Mouse (Mus musculus) forebrain, embryonic 10.5 days (tissue): ENCODE results near the gene Rsc1a1. TPM values are rescaled to one million over a fixed set of nuclear protein-coding genes. Genes with fewer than 3 reads are reported as not detected.

Experiments used
- DNase-seq: peaks from one replicate; pipeline ENCODE4 v3.0.0-alpha.2; 2017; ENCODE audit warnings: low spot score; ENCODE audit errors: extremely low spot score
- H3K27ac ChIP-seq: fragments of 300-500 bp; sonication (generic); 2 replicates; pipeline ENCODE4 v1.5.1; 2016; ENCODE audit warnings: mild to moderate bottlenecking
- H3K27me3 ChIP-seq: fragments of 300-500 bp; sonication (generic); 2 replicates; pipeline ENCODE4 v1.6.1; 2016; ENCODE audit warnings: mild to moderate bottlenecking; ENCODE audit not compliant: poor library complexity, severe bottlenecking
- H3K36me3 ChIP-seq: fragments of 300-500 bp; sonication (generic); replicated peaks from 2 replicates; pipeline ENCODE4 v1.6.1; 2016; ENCODE audit warnings: mild to moderate bottlenecking, moderate library complexity
- H3K4me1 ChIP-seq: fragments of 300-500 bp; sonication (generic); 2 replicates; pipeline ENCODE4 v1.6.1; 2016
- H3K4me3 ChIP-seq: fragments of 300-500 bp; sonication (generic); 2 replicates; pipeline ENCODE4 v1.5.1; 2016; ENCODE audit warnings: mild to moderate bottlenecking, moderate library complexity
- H3K9me3 ChIP-seq: fragments of 300-500 bp; sonication (generic); 2 replicates; pipeline ENCODE4 v1.6.1; 2016; ENCODE audit warnings: mild to moderate bottlenecking, moderate library complexity
- WGBS: fragments of 180-500 bp; shearing (Covaris S2); methylation state at CpG from one replicate; pipeline ENCODE4 v1.1.7; 2016; 5-methylcytosine and 5-hydroxymethylcytosine counted together
- polyA plus RNA-seq: library from polyadenylated mRNA; unstranded; fragments of >200 nt; fragmentation: Nextera tagmentation; extraction: Ambion mirVana; gene quantifications from 2 replicates; pipeline ENCODE4 v1.2.1, GENCODE M21; 2016

Gene Rsc1a1
- polyA plus RNA-seq, 1 experiment from 2014 or later: 2.5 TPM

GRCm38 (mm10) chr4:141660884-141661283, 24.5 kb downstream of the Rsc1a1 start:
- WGBS: 95% methylated on average over 11 of the region's 11 CpGs
- peaks cover 29% of the 10 kb centered on the region for H3K4me1 ChIP-seq
- no peak overlapping the region for H3K4me3 ChIP-seq
- H3K27me3 ChIP-seq: peaks cover 2% of the 10 kb centered on the region; the same call in 1 of the 2 replicates
- H3K27ac ChIP-seq: no peak overlapping the region
- DNase-seq: no peak
- peaks cover 53% of the 10 kb centered on the region for H3K36me3 ChIP-seq
- no peaks in the 10 kb centered on the region for H3K9me3 ChIP-seq

- Histone ChIP-seq H3K4me1 (peaks cover 22% of the 10 kb centered on the region), H3K36me3 (peaks cover 62% of the 10 kb centered on the region), H3K27ac (no peak overlapping the region), H3K4me3 (no peak overlapping the region), H3K9me3 (no peaks in the 10 kb centered on the region), H3K27me3 (no peaks in the 10 kb centered on the region)
- DNase-seq: no peak
- 64% methylated on average over 4 of the region's 4 CpGs for WGBS
Measured at GRCm38 (mm10) chr4:141659739-141660138, 25.7 kb downstream of the Rsc1a1 start.

- no peak overlapping the region for H3K4me3 ChIP-seq
- no peaks in the 10 kb centered on the region for H3K9me3 ChIP-seq
- H3K4me1 ChIP-seq: peaks cover 15% of the 10 kb centered on the region
- WGBS: 93% methylated on average over 6 of the region's 6 CpGs
- H3K36me3 ChIP-seq: peaks cover 69% of the 10 kb centered on the region
- no peak for DNase-seq
- H3K27ac ChIP-seq: no peak overlapping the region
- H3K27me3 ChIP-seq: no peaks in the 10 kb centered on the region
Measured at GRCm38 (mm10) chr4:141658846-141659484, 26.4 kb downstream of the Rsc1a1 start.

- Histone ChIP-seq H3K27ac (no peak overlapping the region), H3K36me3 (peaks cover 82% of the 10 kb centered on the region), H3K4me1 (peaks cover 3% of the 10 kb centered on the region; the same call in 1 of the 2 replicates), H3K4me3 (no peak overlapping the region), H3K27me3 (no peaks in the 10 kb centered on the region), H3K9me3 (no peaks in the 10 kb centered on the region)
- no peak for DNase-seq
- 92% methylated on average over 8 of the region's 8 CpGs for WGBS
Measured at GRCm38 (mm10) chr4:141656932-141657331, 28.5 kb downstream of the Rsc1a1 start.

GRCm38 (mm10) chr4:141655908-141656608, 29.3 kb downstream of the Rsc1a1 start:
- Histone ChIP-seq H3K4me3 (no peak overlapping the region), H3K27ac (no peak overlapping the region), H3K36me3 (peaks cover 84% of the 10 kb centered on the region), H3K9me3 (no peaks in the 10 kb centered on the region), H3K27me3 (no peaks in the 10 kb centered on the region), H3K4me1 (peaks cover 3% of the 10 kb centered on the region; the same call in 1 of the 2 replicates)
- 89% methylated on average over 12 of the region's 12 CpGs for WGBS
- DNase-seq: no peak

GRCm38 (mm10) chr4:141654509-141654908, 30.9 kb downstream of the Rsc1a1 start:
- H3K9me3 ChIP-seq: no peaks in the 10 kb centered on the region
- no peak for DNase-seq
- no peak overlapping the region for H3K4me3 ChIP-seq
- WGBS: 92% methylated on average over 6 of the region's 6 CpGs
- no peaks in the 10 kb centered on the region for H3K27me3 ChIP-seq
- H3K36me3 ChIP-seq: peaks cover 78% of the 10 kb centered on the region
- H3K4me1 ChIP-seq: peaks cover 3% of the 10 kb centered on the region; the same call in 1 of the 2 replicates
- no peak overlapping the region for H3K27ac ChIP-seq

- no peak overlapping the region for H3K27ac ChIP-seq
- H3K4me1 ChIP-seq: peaks cover 3% of the 10 kb centered on the region; the same call in 1 of the 2 replicates
- H3K36me3 ChIP-seq: peaks cover 81% of the 10 kb centered on the region
- DNase-seq: no peak
- WGBS: 94% methylated on average over 13 of the region's 13 CpGs
- no peaks in the 10 kb centered on the region for H3K27me3 ChIP-seq
- H3K4me3 ChIP-seq: no peak overlapping the region
- no peaks in the 10 kb centered on the region for H3K9me3 ChIP-seq
Measured at GRCm38 (mm10) chr4:141653813-141654212, 31.6 kb downstream of the Rsc1a1 start.

- WGBS: 96% methylated on average over 8 of the region's 8 CpGs
- Histone ChIP-seq H3K9me3 (no peaks in the 10 kb centered on the region), H3K4me1 (peaks cover 3% of the 10 kb centered on the region; the same call in 1 of the 2 replicates), H3K27ac (no peak overlapping the region), H3K27me3 (no peaks in the 10 kb centered on the region), H3K36me3 (peaks cover 81% of the 10 kb centered on the region), H3K4me3 (no peak overlapping the region)
- no peak for DNase-seq
Measured at GRCm38 (mm10) chr4:141653044-141653443, 32.4 kb downstream of the Rsc1a1 start.

GRCm38 (mm10) chr4:141651944-141652343, 33.5 kb downstream of the Rsc1a1 start:
- no peak overlapping the region for H3K27ac ChIP-seq
- WGBS: 93% methylated on average over 10 of the region's 10 CpGs
- no peak overlapping the region for H3K4me3 ChIP-seq
- H3K36me3 ChIP-seq: peaks cover 81% of the 10 kb centered on the region
- no peak for DNase-seq
- no peaks in the 10 kb centered on the region for H3K27me3 ChIP-seq
- no peaks in the 10 kb centered on the region for H3K9me3 ChIP-seq
- peaks cover 3% of the 10 kb centered on the region; the same call in 1 of the 2 replicates for H3K4me1 ChIP-seq

GRCm38 (mm10) chr4:141651286-141651685, 34.1 kb downstream of the Rsc1a1 start:
- no peak overlapping the region for H3K27ac ChIP-seq
- H3K9me3 ChIP-seq: no peaks in the 10 kb centered on the region
- H3K36me3 ChIP-seq: peaks cover 81% of the 10 kb centered on the region
- H3K27me3 ChIP-seq: no peaks in the 10 kb centered on the region
- no peaks in the 10 kb centered on the region for H3K4me1 ChIP-seq
- WGBS: 91% methylated on average over 6 of the region's 6 CpGs
- no peak overlapping the region for H3K4me3 ChIP-seq
- no peak for DNase-seq

- Histone ChIP-seq H3K9me3 (no peaks in the 10 kb centered on the region), H3K4me1 (no peaks in the 10 kb centered on the region), H3K27me3 (no peaks in the 10 kb centered on the region), H3K4me3 (no peak overlapping the region), H3K36me3 (peaks cover 67% of the 10 kb centered on the region), H3K27ac (no peak overlapping the region; the same call in 1 of the 2 replicates)
- WGBS: 81% methylated on average over 6 of the region's 6 CpGs
- DNase-seq: no peak
Measured at GRCm38 (mm10) chr4:141649244-141649643, 36.2 kb downstream of the Rsc1a1 start.

- 92% methylated on average over 5 of the region's 5 CpGs for WGBS
- H3K4me1 ChIP-seq: no peaks in the 10 kb centered on the region
- H3K27me3 ChIP-seq: no peaks in the 10 kb centered on the region
- peaks cover 58% of the 10 kb centered on the region for H3K36me3 ChIP-seq
- H3K4me3 ChIP-seq: no peak overlapping the region
- H3K27ac ChIP-seq: no peak overlapping the region
- H3K9me3 ChIP-seq: no peaks in the 10 kb centered on the region
- DNase-seq: no peak
Measured at GRCm38 (mm10) chr4:141648262-141648661, 37.1 kb downstream of the Rsc1a1 start.

- 90% methylated on average over 3 of the region's 3 CpGs for WGBS
- peaks cover 56% of the 10 kb centered on the region for H3K36me3 ChIP-seq
Measured at GRCm38 (mm10) chr4:141647187-141647586, 38.2 kb downstream of the Rsc1a1 start.

More at GRCm38 (mm10) chr4:141647187-141647586, 38.2 kb downstream of the Rsc1a1 start:
- no peaks in the 10 kb centered on the region for H3K4me1 ChIP-seq
- no peak overlapping the region for H3K27ac ChIP-seq
- H3K27me3 ChIP-seq: no peaks in the 10 kb centered on the region
- no peaks in the 10 kb centered on the region for H3K9me3 ChIP-seq
- DNase-seq: no peak
- H3K4me3 ChIP-seq: no peak overlapping the region
